Mouse (Mus musculus) E14TG2a.4 (cell line): ENCODE measurements around the gene Duox1.

ENCODE experiments used
- CTCF ChIP-seq: conservative IDR thresholded peaks from 2 replicates; pipeline ENCODE4 v1.5.1; 2014; ENCODE audit warnings: low read length
- POU5F1 ChIP-seq: IDR thresholded peaks from 2 replicates; pipeline ENCODE4 v1.6.1; 2014; ENCODE audit warnings: low read length, borderline replicate concordance

GRCm38 (mm10) chr2:122352992-122353391 is 37.5 kb downstream of the Duox1 start:
- TF ChIP-seq CTCF (no peak), POU5F1 (no peak)
